In the genomic region with DNA sequence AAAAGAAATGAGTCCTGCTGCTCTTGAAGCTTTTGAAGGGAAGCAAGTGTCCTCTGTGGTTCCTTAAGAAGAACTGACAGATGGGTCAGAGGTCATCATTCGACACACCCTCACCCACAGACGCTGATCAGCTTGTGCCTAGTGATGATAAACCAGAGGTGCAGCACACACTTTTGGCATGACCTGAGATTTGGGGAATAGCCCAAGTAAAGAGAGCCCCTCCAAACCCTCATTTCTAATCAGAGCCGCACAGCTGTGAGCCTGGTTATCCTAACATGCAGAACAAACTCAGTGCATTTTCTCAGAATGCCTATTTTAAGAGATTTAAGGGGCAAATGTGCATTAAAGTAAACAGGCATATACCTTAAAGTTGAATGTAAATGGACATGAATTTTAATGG, we compare ENCODE assay signal across 11 mouse cellular contexts.
"Had no signal": no experiment of that assay in that cellular context is flagged by ENCODE, and none has a peak within 500 bp of the region (broad histone marks: within the 10 kb centered on the region; RNA-seq: fewer than 3 reads in every experiment).

No protein-coding gene starts in this region.

- DNase-seq: right cerebral cortex, adult 18-20 months; right cerebral cortex, postnatal 14 days; right cerebral cortex, postnatal 25 days; right cerebral cortex, postnatal 4 days; spleen, adult 18-20 months; thymus, adult 18-20 months; thymus, adult 2 months; thymus, postnatal 14 days; thymus, postnatal 25 days; thymus, postnatal 36 days; thymus, postnatal 4 days had no signal
